Mouse (Mus musculus): ENCODE measurements around the gene Rufy1.

GRCm38 (mm10) chr11:50345486-50345885 lies 85.4 kb downstream of the Rufy1 start:
- no peak for TF ChIP-seq POLR2A (IDR thresholded peaks at IDR 0.05; ENCODE audit: borderline replicate concordance, insufficient read depth, low read length)
- TF ChIP-seq CTCF (IDR thresholded peaks at IDR 0.05; ENCODE audit: borderline replicate concordance, insufficient read depth, low read depth, low read length): no peak
